Mouse (Mus musculus) CD4-positive helper T cell, adult 2 months (primary cell): ENCODE data around the gene Tmprss6.

Experiments
- DNase-seq: peaks from one replicate; pipeline ENCODE4 v3.0.0-alpha.2; 2012; ENCODE audit warnings: low read depth, missing footprints, low spot score

The Tmprss6 gene

DNA sequence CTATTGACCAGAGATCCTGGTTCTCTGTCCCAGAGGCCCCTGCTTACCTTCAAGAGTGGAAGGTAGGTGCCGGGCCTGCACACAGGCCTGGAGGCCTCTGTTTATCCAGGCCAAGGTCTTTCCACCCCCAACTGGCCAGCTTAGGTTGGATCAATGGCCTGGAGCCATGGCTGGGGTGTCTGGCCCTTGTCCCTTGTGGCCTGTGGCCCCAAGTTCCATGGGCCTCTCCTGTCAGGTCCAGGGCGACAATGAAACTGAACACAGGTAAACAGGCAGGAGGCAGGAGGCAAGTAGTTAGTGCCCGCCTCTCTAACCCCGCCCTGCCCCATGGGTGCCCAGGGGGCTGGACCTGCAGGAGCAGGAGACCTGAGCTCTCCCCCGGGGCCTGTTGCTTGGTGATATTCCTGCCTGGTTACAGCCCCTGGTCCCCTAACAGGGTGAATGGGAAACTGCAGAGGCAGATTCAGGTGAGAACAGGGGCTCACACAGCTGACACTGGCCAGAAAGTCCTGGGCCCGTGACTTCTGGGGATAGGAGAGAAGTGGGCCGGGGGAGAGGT, at the start of gene Tmprss6:
TSS of gene Tmprss6 (minus strand) at position 256 of the 559 bp plus-strand sequence.
- DNase-seq = no peak

- peak; percentile 59 for DNase-seq
These were observed 49.8 kb upstream of the Tmprss6 start for GRCm38 (mm10) chr15:78518221-78518620.

DNA sequence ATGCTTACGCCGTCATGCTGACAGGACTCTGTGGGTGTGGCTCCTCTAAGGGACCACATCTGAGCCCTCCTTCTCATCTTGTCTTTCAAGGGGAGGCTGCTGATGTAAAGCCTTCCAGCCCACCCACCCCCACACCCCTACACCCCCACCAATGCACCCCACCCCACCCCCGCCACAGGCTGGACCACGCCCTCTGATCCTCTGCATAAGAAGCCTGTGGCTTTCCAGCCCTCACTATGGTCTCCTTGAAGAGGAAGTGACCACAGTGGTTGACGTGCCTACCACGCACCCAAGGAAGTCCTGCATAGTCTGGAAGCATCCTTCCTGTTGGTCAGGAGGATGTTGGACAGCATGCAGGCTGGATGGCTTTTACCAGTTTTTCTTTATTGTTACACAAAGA, 47.3 kb upstream of the Tmprss6 start:
- DNase-seq = peak; percentile 49

GRCm38 (mm10) chr15:78514393-78515146, 46.1 kb upstream of the Tmprss6 start:
- peak; percentile 76 for DNase-seq

DNA sequence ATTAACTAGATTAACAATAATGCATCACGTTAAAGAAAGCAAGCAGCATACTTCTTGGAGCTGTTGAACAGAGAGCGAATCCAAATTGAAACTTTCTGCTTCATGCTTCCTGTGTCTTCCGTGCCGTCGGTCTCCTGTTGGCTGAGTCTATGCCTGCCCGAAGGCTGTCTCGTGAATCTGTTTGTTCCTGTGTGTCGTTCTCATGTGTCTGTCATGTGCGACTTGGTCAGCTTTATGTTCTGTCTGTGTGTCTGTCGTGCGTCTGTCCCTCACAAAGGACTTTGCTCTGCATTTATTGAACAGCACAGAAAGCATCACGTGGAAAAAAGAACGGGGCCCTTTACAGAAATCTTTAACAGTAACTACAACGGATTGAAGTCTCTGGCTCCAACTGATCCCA, 44.6 kb upstream of the Tmprss6 start:
- DNase-seq = no peak

GRCm38 (mm10) chr15:78511951-78512350, 43.5 kb upstream of the Tmprss6 start:
- peak; percentile 40 for DNase-seq

- DNase-seq = peak; percentile 74
These were observed 42.3 kb upstream of the Tmprss6 start for GRCm38 (mm10) chr15:78510736-78511135.

- DNase-seq = peak; percentile 71
These were observed 41.7 kb upstream of the Tmprss6 start for GRCm38 (mm10) chr15:78510121-78510576.

DNA sequence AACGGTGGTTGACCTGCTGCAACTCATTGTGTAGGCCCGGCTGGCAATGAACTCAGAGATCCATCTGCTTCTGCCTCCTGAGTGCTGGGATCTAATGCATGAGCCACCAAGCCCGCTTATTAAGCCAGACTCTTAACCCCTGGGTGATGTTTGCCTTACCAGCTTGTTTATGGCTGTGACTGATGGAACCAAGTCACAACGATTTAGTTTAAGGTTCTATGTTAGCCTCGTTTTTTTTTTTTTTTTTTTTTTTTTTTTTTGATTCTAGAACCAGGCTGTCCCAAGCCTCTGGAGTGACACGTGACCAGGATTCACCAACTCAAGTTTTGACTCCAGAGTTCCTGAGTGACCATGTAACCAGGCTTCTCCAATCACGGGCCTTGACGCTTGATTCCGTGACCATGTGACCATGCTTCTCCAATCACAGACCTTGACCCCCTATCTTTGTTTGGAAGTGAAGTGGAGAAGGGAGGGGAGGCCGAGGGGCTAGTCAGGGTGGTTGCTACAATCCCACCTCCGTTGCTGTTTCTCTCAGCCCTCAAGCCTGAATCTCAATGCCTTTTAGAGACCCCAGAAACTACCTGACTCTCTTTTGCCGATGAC, 41.0 kb upstream of the Tmprss6 start:
- DNase-seq = no peak

DNA sequence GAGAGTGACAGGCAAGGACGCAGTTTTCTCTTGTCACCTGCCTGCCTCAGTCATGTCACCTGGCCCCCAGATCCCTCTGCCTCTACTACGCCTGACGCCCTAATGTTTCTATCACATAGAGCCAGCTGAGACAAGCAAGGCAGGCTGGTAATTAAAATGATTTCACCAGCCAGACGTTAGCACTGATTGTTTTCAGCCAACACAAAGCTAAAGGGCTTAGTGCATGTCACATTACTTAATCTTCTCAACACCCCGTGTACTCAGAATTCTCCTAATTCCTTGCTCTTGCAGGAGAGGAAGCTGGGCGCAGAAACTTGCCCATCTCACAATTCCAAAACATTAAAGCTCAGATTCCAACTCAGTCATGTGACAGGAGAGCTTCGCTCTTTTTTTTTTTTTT, 40.0 kb upstream of the Tmprss6 start:
- no peak for DNase-seq

GRCm38 (mm10) chr15:78505541-78505940, 37.1 kb upstream of the Tmprss6 start:
- DNase-seq = no peak

- no peak for DNase-seq
These were observed 36.4 kb upstream of the Tmprss6 start for GRCm38 (mm10) chr15:78504816-78505215.

- DNase-seq = no peak
These were observed 35.6 kb upstream of the Tmprss6 start for GRCm38 (mm10) chr15:78504013-78504412.

GRCm38 (mm10) chr15:78502437-78503132, 34.2 kb upstream of the Tmprss6 start:
- peak; percentile 47 for DNase-seq

GRCm38 (mm10) chr15:78494968-78495406, 26.6 kb upstream of the Tmprss6 start, which contains the start of gene Il2rb:
TSS of gene Il2rb (minus strand) at chr15:78495271.
- DNase-seq = peak; percentile 92

- peak; percentile 88 for DNase-seq
These were observed 25.1 kb upstream of the Tmprss6 start for GRCm38 (mm10) chr15:78493401-78494010.

GRCm38 (mm10) chr15:78491301-78491700, 22.9 kb upstream of the Tmprss6 start:
- DNase-seq = no peak

GRCm38 (mm10) chr15:78489906-78490305, 21.5 kb upstream of the Tmprss6 start:
- no peak for DNase-seq

DNA sequence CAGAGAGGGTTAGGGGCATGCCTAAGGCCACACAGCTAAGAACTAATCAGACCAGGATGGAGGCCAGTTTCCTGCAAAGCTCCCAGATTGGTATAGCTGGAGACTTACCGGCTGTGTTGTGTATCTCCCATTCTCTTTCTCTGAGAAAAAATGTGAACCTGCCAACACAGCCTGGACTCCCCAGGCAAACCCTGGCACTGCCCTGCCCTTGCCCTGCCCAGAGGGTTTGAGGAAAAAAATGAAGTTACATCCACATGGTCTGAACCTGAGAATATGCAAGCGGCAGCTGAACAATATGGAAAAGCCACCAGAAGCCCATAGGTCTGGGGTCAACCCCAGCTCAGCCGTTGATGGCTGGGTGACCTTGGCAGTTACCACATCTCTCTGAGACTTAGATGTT, 20.8 kb upstream of the Tmprss6 start:
- no peak for DNase-seq

GRCm38 (mm10) chr15:78487066-78487465, 18.6 kb upstream of the Tmprss6 start:
- no peak for DNase-seq

- no peak for DNase-seq
These were observed 18.1 kb upstream of the Tmprss6 start for GRCm38 (mm10) chr15:78486564-78486963.

DNA sequence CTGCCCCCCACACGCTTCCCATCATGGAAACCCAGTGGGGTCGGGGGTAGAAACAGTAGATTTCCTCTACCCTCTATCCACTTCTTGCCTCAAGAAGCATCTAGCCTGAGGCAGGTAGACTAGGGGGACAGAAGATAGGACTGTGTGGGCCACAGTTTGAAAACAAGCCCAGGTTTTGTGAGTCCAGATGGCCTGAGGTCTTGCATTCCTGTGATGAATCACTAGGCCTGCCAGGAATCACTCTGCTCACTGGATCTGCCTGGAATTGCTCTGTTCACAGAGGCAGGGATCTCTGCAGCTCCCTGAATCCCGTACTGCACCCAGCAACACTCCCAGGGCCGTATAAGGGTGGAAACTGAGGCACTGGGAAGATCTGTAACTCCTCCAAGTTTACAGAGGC, 14.9 kb upstream of the Tmprss6 start:
- no peak for DNase-seq
